Mouse (Mus musculus): ENCODE data around the gene Eif3k. TPM values are rescaled to one million over a fixed set of nuclear protein-coding genes. Genes with fewer than 3 reads are reported as not detected.

Eif3k gene
- total RNA-seq, 2 experiments from 2014 or later = 166 to 176 TPM

- DNase-seq = no peak
These were observed 21.2 kb downstream of the Eif3k start for GRCm38 (mm10) chr7:28960354-28961046.

GRCm38 (mm10) chr7:28959505-28960045 lies 22.1 kb downstream of the Eif3k start:
- no peak for DNase-seq

- DNase-seq = no peak
These were observed 22.9 kb downstream of the Eif3k start for GRCm38 (mm10) chr7:28958770-28959169.

GRCm38 (mm10) chr7:28957997-28958725 lies 23.5 kb downstream of the Eif3k start:
- DNase-seq = peak in 1 of 2 experiments; percentile 42

- no peak for DNase-seq
These were observed 24.4 kb downstream of the Eif3k start for GRCm38 (mm10) chr7:28957286-28957685.

GRCm38 (mm10) chr7:28956270-28956669 lies 25.4 kb downstream of the Eif3k start:
- DNase-seq = no peak

- DNase-seq = no peak
These were observed 26.3 kb downstream of the Eif3k start for GRCm38 (mm10) chr7:28955295-28955897.

GRCm38 (mm10) chr7:28954773-28955172 lies 26.9 kb downstream of the Eif3k start:
- no peak for DNase-seq

- no peak for DNase-seq
These were observed 27.9 kb downstream of the Eif3k start for GRCm38 (mm10) chr7:28953476-28954376.

GRCm38 (mm10) chr7:28952786-28953185 lies 28.9 kb downstream of the Eif3k start:
- DNase-seq = peak in 1 of 2 experiments; percentile 39

GRCm38 (mm10) chr7:28951764-28952163 lies 29.9 kb downstream of the Eif3k start:
- no peak for DNase-seq

- DNase-seq = no peak
These were observed 31.2 kb downstream of the Eif3k start for GRCm38 (mm10) chr7:28950346-28951037.

GRCm38 (mm10) chr7:28949298-28949697 lies 32.4 kb downstream of the Eif3k start:
- DNase-seq = no peak

GRCm38 (mm10) chr7:28948746-28949145 lies 32.9 kb downstream of the Eif3k start:
- no peak for DNase-seq

- no peak for DNase-seq
These were observed 35.4 kb downstream of the Eif3k start for GRCm38 (mm10) chr7:28946271-28946610.

GRCm38 (mm10) chr7:28945416-28946270 lies 36.0 kb downstream of the Eif3k start:
- DNase-seq = peak in 1 of 2 experiments; percentile 35

GRCm38 (mm10) chr7:28944756-28945415 lies 36.8 kb downstream of the Eif3k start:
- DNase-seq = peak in 1 of 2 experiments; percentile 37

- no peak for DNase-seq
These were observed 38.0 kb downstream of the Eif3k start for GRCm38 (mm10) chr7:28943451-28944180.

- DNase-seq = no peak
These were observed 40.1 kb downstream of the Eif3k start for GRCm38 (mm10) chr7:28941542-28941941.
